Mouse (Mus musculus) embryonic fibroblast, embryonic 13.5 days (primary cell): Measurements from ENCODE around the gene Abhd14a.

Experiments
- CTCF ChIP-seq: IDR thresholded peaks from 2 replicates; pipeline ENCODE4 v1.5.1; 2011; ENCODE audit warnings: mild to moderate bottlenecking, control low read depth, low read length, moderate library complexity, borderline replicate concordance; ENCODE audit not compliant: insufficient read depth
- POLR2A ChIP-seq: IDR thresholded peaks from 2 replicates; pipeline ENCODE4 v1.6.1; 2011; ENCODE audit warnings: low read depth, mild to moderate bottlenecking, control low read depth, low read length, moderate library complexity

DNA sequence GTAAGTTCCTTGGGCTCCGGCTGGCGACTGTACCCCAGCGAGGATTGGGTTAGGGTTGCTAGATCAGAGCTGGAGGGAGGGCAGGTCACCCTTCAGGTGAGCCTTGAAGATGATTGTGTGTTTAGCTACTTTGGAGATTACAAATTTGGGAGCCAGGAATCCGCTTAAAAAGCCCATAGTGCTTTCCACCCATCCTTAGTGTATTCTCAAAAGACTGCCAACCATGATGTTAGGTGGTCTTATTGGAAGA, 17.5 kb downstream of the Abhd14a start:
- TF ChIP-seq POLR2A (no peak), CTCF (no peak)
